In genomic region chr1:164251438-164251837, GRCm38 (mm10) we compare ENCODE assay signal across 20 mouse cellular contexts. TPM values are rescaled to one million over a fixed set of nuclear protein-coding genes. Genes with fewer than 3 reads are reported as not detected.
DNase-seq lines count a peak whose midpoint lies in the region; ATAC-seq and TF ChIP-seq lines count a peak whose summit lies in the region.
"Had no signal": no experiment of that assay in that cellular context is flagged by ENCODE, and none has a peak within 500 bp of the region (broad histone marks: within the 10 kb centered on the region; RNA-seq: fewer than 3 reads in every experiment).

No protein-coding gene starts in this region.

- no peak for TF ChIP-seq CTCF in gastrocnemius, adult 2 months (IDR thresholded peaks at IDR 0.05)
- TF ChIP-seq CTCF in stomach, postnatal 0 days (IDR thresholded peaks at IDR 0.05; ENCODE audit: low read depth), result no peak

- 63% methylated on average over 1 of the region's 1 CpGs for WGBS in liver, embryonic 15.5 days (ENCODE audit: insufficient replicate concordance)
- 81% methylated on average over 1 of the region's 1 CpGs for WGBS in stomach, postnatal 0 days
- 86% methylated on average over 1 of the region's 1 CpGs for WGBS in hindbrain, embryonic 14.5 days

- ATAC-seq in megakaryocyte, adult 5-6 weeks (ENCODE audit: poor library complexity, severe bottlenecking), result no peak
- ATAC-seq in liver, embryonic 15.5 days (ENCODE audit: insufficient read depth), result no peak
- ATAC-seq in stomach, postnatal 0 days (ENCODE audit: low FRiP score, low TSS enrichment), result no peak
- ATAC-seq in hindbrain, embryonic 14.5 days (ENCODE audit: low FRiP score), result no peak
- ATAC-seq: forebrain, embryonic 13.5 days; intestine, postnatal 0 days; midbrain, embryonic 13.5 days; Patski had no signal

- peak overlapping the region; percentile 89 for H3K27ac ChIP-seq in gastrocnemius, adult 2 months
- 0 out of 2 replicates have a peak overlapping the region, but pooled peaks have one; percentile 48 for H3K27ac ChIP-seq in liver, embryonic 15.5 days (replicated peaks)
- no peak overlapping the region for H3K27ac ChIP-seq in stomach, postnatal 0 days (replicated peaks)
- H3K27ac ChIP-seq in hindbrain, embryonic 14.5 days, result no peak overlapping the region
- H3K27ac ChIP-seq: forebrain, embryonic 13.5 days; heart, embryonic 15.5 days; lung, embryonic 15.5 days; midbrain, embryonic 13.5 days had no signal

- peak overlapping the region; percentile 90 for H3K4me2 ChIP-seq in liver, embryonic 15.5 days
- H3K4me2 ChIP-seq in stomach, postnatal 0 days (replicated peaks; ENCODE audit: low read depth), result peak overlapping the region; percentile 91; the same call in 1 of the 2 replicates
- H3K4me2 ChIP-seq in hindbrain, embryonic 14.5 days (replicated peaks), result no peak overlapping the region
- H3K4me2 ChIP-seq: lung, embryonic 15.5 days had no signal

- no peaks in the 10 kb centered on the region for H3K9me3 ChIP-seq in megakaryocyte, embryonic 14.5 days
- H3K9me3 ChIP-seq in liver, embryonic 15.5 days (replicated peaks), result no peaks in the 10 kb centered on the region
- no peaks in the 10 kb centered on the region for H3K9me3 ChIP-seq in stomach, postnatal 0 days (ENCODE audit: control insufficient read depth, low read length)
- no peaks in the 10 kb centered on the region for H3K9me3 ChIP-seq in hindbrain, embryonic 14.5 days (ENCODE audit: control insufficient read depth, low read length)
- H3K9me3 ChIP-seq: forebrain, embryonic 13.5 days; heart, embryonic 15.5 days; lung, embryonic 15.5 days; midbrain, embryonic 13.5 days had no signal

- H3K9ac ChIP-seq in liver, embryonic 15.5 days, result no peak overlapping the region
- H3K9ac ChIP-seq in stomach, postnatal 0 days (ENCODE audit: low read length), result no peak overlapping the region
- H3K9ac ChIP-seq in hindbrain, embryonic 14.5 days, result no peak overlapping the region
- H3K9ac ChIP-seq: forebrain, embryonic 13.5 days; heart, embryonic 15.5 days; lung, embryonic 15.5 days; midbrain, embryonic 13.5 days had no signal

- no peak for TF ChIP-seq EP300 in stomach, postnatal 0 days (optimal IDR thresholded peaks at IDR 0.05)

- intact Hi-C loops in gastrocnemius, adult 2 months (cut with DNase I), result no loop called here

- H3K36me3 ChIP-seq in megakaryocyte, embryonic 14.5 days (replicated peaks; ENCODE audit: low read length), result peaks cover 26% of the 10 kb centered on the region
- H3K36me3 ChIP-seq in liver, embryonic 15.5 days (replicated peaks), result peaks cover 3% of the 10 kb centered on the region
- H3K36me3 ChIP-seq in stomach, postnatal 0 days (ENCODE audit: control insufficient read depth, insufficient read depth, low read length), result no peaks in the 10 kb centered on the region
- no peaks in the 10 kb centered on the region for H3K36me3 ChIP-seq in hindbrain, embryonic 14.5 days (replicated peaks; ENCODE audit: control insufficient read depth, insufficient read depth)
- H3K36me3 ChIP-seq: heart, embryonic 15.5 days; lung, embryonic 15.5 days had no signal

- H3K4me1 ChIP-seq in megakaryocyte, embryonic 14.5 days, result peaks cover 73% of the 10 kb centered on the region
- peaks cover 64% of the 10 kb centered on the region for H3K4me1 ChIP-seq in liver, embryonic 15.5 days (replicated peaks)
- no peaks in the 10 kb centered on the region; the same call in none of the 2 replicates for H3K4me1 ChIP-seq in stomach, postnatal 0 days (replicated peaks; ENCODE audit: control insufficient read depth, insufficient read depth)
- peaks cover 22% of the 10 kb centered on the region for H3K4me1 ChIP-seq in hindbrain, embryonic 14.5 days (replicated peaks; ENCODE audit: control insufficient read depth, insufficient read depth, low read length)

- H3K27me3 ChIP-seq in megakaryocyte, embryonic 14.5 days (replicated peaks), result no peaks in the 10 kb centered on the region
- no peaks in the 10 kb centered on the region for H3K27me3 ChIP-seq in liver, embryonic 15.5 days
- no peaks in the 10 kb centered on the region for H3K27me3 ChIP-seq in stomach, postnatal 0 days (ENCODE audit: control insufficient read depth, insufficient read depth, low read length)
- no peaks in the 10 kb centered on the region for H3K27me3 ChIP-seq in hindbrain, embryonic 14.5 days (ENCODE audit: control insufficient read depth, insufficient read depth, low read length)
- H3K27me3 ChIP-seq: forebrain, embryonic 13.5 days; heart, embryonic 15.5 days; lung, embryonic 15.5 days; Patski had no signal

- no peak overlapping the region for H3K4me3 ChIP-seq in gastrocnemius, adult 2 months
- peak overlapping the region; percentile 98 for H3K4me3 ChIP-seq in megakaryocyte, embryonic 14.5 days (replicated peaks)
- H3K4me3 ChIP-seq in liver, embryonic 15.5 days (replicated peaks), result peak overlapping the region; percentile 83; the same call in 1 of the 2 replicates
- H3K4me3 ChIP-seq in stomach, postnatal 0 days (ENCODE audit: low read depth, low read length), result no peak overlapping the region
- no peak overlapping the region for H3K4me3 ChIP-seq in hindbrain, embryonic 14.5 days (replicated peaks; ENCODE audit: low read length)
- H3K4me3 ChIP-seq: forebrain, embryonic 13.5 days; lung, embryonic 15.5 days; midbrain, embryonic 13.5 days had no signal

- DNase-seq in gastrocnemius, adult 2 months, result no peak
- DNase-seq in gastrocnemius, adult 8-10 months (ENCODE audit: low spot score in 2 of 2), result no peak
- no peak for DNase-seq in stomach, postnatal 0 days (ENCODE audit: low spot score)
- DNase-seq in hindbrain, embryonic 14.5 days (ENCODE audit: low spot score), result no peak
- DNase-seq in right cerebral cortex, adult 2 months (ENCODE audit: low spot score in 2 of 2), result no peak
- DNase-seq: cerebellum, adult 8-10 months; cerebellum, postnatal 25 days; gastrocnemius, postnatal 10 days; kidney, postnatal 14 days; left cerebral cortex, postnatal 4 days; spleen, adult 18-20 months had no signal

RNA-seq across cellular contexts. Expression of gene Slc19a2, which starts 2.6 kb away (rescaled TPM):
- total RNA-seq in gastrocnemius, adult 2 months (2021), result 1 to 10 TPM; 2.6 to 2.8 TPM
- 1 to 10 TPM; 3.8 to 4.9 (median 4.5) TPM for total RNA-seq in gastrocnemius, adult 8-10 months (2022)
- polyA plus RNA-seq in megakaryocyte, embryonic 14.5 days (2012; ENCODE audit: insufficient read depth, low replicate concordance), result 7.3 and 23.4 TPM in 2 replicates
- total RNA-seq in megakaryocyte, adult 5-6 weeks (2015), result 6.1 and 6.8 TPM in 2 replicates
- 3.0 and 4.5 TPM in 2 replicates for total RNA-seq in megakaryocyte, adult 5-6 weeks (2017)
- 26.0 and 27.7 TPM in 2 replicates for polyA plus RNA-seq in liver, embryonic 15.5 days (2015; fragmentation: Nextera tagmentation; extraction: Ambion mirVana)
- 14.8 and 15.3 TPM in 2 replicates for polyA plus RNA-seq in stomach, postnatal 0 days (2015; fragmentation: Nextera tagmentation; extraction: Ambion mirVana)
- polyA plus RNA-seq in hindbrain, embryonic 14.5 days (2014; fragmentation: Nextera tagmentation; extraction: Ambion mirVana), result 8.1 and 11.8 TPM in 2 replicates

RNA-seq across cellular contexts. Expression of gene Ccdc181, which starts 23.9 kb away (rescaled TPM):
- 10 to 100 TPM; 11.2 to 11.8 TPM for total RNA-seq in gastrocnemius, adult 2 months (2021)
- total RNA-seq in gastrocnemius, adult 8-10 months (2022), result 10 to 100 TPM; 10.6 to 13.1 (median 11.8) TPM
- polyA plus RNA-seq in megakaryocyte, embryonic 14.5 days (2012; ENCODE audit: insufficient read depth, low replicate concordance), result 3.5 TPM in 1 of 2 replicates, not detected in the other
- 4.4 and 6.7 TPM in 2 replicates for total RNA-seq in megakaryocyte, adult 5-6 weeks (2015)
- 11.9 and 13.8 TPM in 2 replicates for total RNA-seq in megakaryocyte, adult 5-6 weeks (2017)
- polyA plus RNA-seq in liver, embryonic 15.5 days (2015; fragmentation: Nextera tagmentation; extraction: Ambion mirVana), result 2.8 and 3.2 TPM in 2 replicates
- polyA plus RNA-seq in stomach, postnatal 0 days (2015; fragmentation: Nextera tagmentation; extraction: Ambion mirVana), result 7.5 and 8.6 TPM in 2 replicates
- 23.4 and 24.5 TPM in 2 replicates for polyA plus RNA-seq in hindbrain, embryonic 14.5 days (2014; fragmentation: Nextera tagmentation; extraction: Ambion mirVana)

RNA-seq across cellular contexts. Expression of gene Nme7, which starts 52.5 kb away (rescaled TPM):
- 1 to 10 TPM; 1.4 TPM for total RNA-seq in gastrocnemius, adult 2 months (2021)
- total RNA-seq in gastrocnemius, adult 8-10 months (2022), result 1 to 10 TPM; 1.2 to 3.5 (median 2.2) TPM
- 0.86 and 5.1 TPM in 2 replicates for polyA plus RNA-seq in megakaryocyte, embryonic 14.5 days (2012; ENCODE audit: insufficient read depth, low replicate concordance)
- 15.5 and 16.0 TPM in 2 replicates for total RNA-seq in megakaryocyte, adult 5-6 weeks (2015)
- total RNA-seq in megakaryocyte, adult 5-6 weeks (2017), result 19.6 and 21.6 TPM in 2 replicates
- 9.0 and 10.4 TPM in 2 replicates for polyA plus RNA-seq in liver, embryonic 15.5 days (2015; fragmentation: Nextera tagmentation; extraction: Ambion mirVana)
- polyA plus RNA-seq in stomach, postnatal 0 days (2015; fragmentation: Nextera tagmentation; extraction: Ambion mirVana), result 14.9 and 17.8 TPM in 2 replicates
- 25.8 and 26.2 TPM in 2 replicates for polyA plus RNA-seq in hindbrain, embryonic 14.5 days (2014; fragmentation: Nextera tagmentation; extraction: Ambion mirVana)

RNA-seq across cellular contexts. Expression of gene Blzf1, which starts 55.9 kb away (rescaled TPM):
- total RNA-seq in gastrocnemius, adult 2 months (2021), result 10 to 100 TPM; 26.5 to 28.0 TPM
- total RNA-seq in gastrocnemius, adult 8-10 months (2022), result 10 to 100 TPM; 23.8 to 26.6 (median 25.8) TPM
- 2.1 TPM in 1 of 2 replicates, not detected in the other for polyA plus RNA-seq in megakaryocyte, embryonic 14.5 days (2012; ENCODE audit: insufficient read depth, low replicate concordance)
- 17.9 and 20.7 TPM in 2 replicates for total RNA-seq in megakaryocyte, adult 5-6 weeks (2015)
- 27.9 and 28.3 TPM in 2 replicates for total RNA-seq in megakaryocyte, adult 5-6 weeks (2017)
- polyA plus RNA-seq in liver, embryonic 15.5 days (2015; fragmentation: Nextera tagmentation; extraction: Ambion mirVana), result 8.8 and 9.2 TPM in 2 replicates
- polyA plus RNA-seq in stomach, postnatal 0 days (2015; fragmentation: Nextera tagmentation; extraction: Ambion mirVana), result 48.7 and 50.5 TPM in 2 replicates
- polyA plus RNA-seq in hindbrain, embryonic 14.5 days (2014; fragmentation: Nextera tagmentation; extraction: Ambion mirVana), result 25.8 and 29.2 TPM in 2 replicates

Comparison
In these comparisons a context has a peak if more than half of its experiments do, and no peak if none do; other contexts are left out.
1. H3K27ac ChIP-seq: peak in gastrocnemius, adult 2 months (single experiment) and liver, embryonic 15.5 days (single experiment); none in stomach, postnatal 0 days (single experiment) and hindbrain, embryonic 14.5 days (single experiment).
2. H3K4me3 ChIP-seq: peak in megakaryocyte, embryonic 14.5 days (single experiment) and liver, embryonic 15.5 days (single experiment); none in gastrocnemius, adult 2 months (single experiment), stomach, postnatal 0 days (single experiment) and hindbrain, embryonic 14.5 days (single experiment).